Mouse (Mus musculus): Measurements from ENCODE around the gene Uprt.

Gene Uprt

DNA sequence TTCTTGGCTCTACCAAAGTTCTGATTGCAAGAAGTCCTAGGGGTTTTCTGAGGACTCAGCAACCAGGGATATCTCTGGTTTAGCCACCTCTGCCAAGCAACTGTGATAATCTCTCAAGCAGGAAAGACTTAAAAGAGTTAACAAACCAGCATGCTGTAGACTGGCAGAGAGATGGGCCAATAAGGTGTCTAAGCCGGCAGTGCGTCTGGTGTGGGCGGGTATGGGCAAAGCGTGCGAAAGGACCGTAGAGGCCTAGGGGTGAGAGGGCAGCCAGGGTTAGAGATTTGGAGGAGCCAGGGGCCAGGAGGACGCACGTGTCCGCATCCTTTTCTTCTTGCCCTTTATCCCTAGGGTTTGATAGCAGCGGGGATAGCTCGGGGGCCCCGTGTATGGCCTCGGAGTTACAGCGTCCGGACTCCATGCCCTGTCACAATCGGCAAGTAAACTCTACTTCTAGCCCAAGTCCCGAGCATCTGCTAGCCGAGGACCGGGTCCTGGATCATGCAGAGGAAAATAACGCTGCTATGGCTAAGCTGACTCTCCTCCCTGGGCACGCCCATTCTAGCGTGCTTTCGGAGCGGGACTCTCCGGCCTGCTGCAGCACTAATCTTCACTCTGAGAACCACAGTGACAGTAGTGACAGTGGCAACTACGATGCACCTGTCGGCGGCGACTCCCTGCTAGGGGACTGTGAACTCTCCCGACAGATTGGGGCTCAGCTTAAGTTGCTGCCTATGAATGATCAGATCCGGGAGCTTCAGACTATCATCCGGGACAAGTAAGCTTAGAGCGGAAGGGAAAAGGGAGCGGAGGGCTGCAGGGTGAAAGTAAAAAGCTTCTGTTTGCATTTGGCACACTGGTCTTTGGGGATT is at the start of gene Uprt:
Gene Uprt (plus strand): TSS at position 247 of the 872 bp plus-strand sequence.
- TF ChIP-seq NANOG (IDR thresholded peaks at IDR 0.05; ENCODE audit: borderline replicate concordance, low read length) (no peak), POU5F1 (IDR thresholded peaks at IDR 0.05; ENCODE audit: borderline replicate concordance, low read length) (no peak), CTCF (conservative IDR thresholded peaks at IDR 0.05; ENCODE audit: low read length) (no peak)
- no peaks in the 10 kb centered on the region for H3K36me3 ChIP-seq (ENCODE audit: insufficient read depth, low read length)
- no peaks in the 10 kb centered on the region for H3K9me3 ChIP-seq (ENCODE audit: low read length)
- H3K4me1 ChIP-seq (replicated peaks; ENCODE audit: low read depth, low read length) = peaks cover 4% of the 10 kb centered on the region
- peak within 1 kb of the TSS; percentile 79 for H3K4me3 ChIP-seq (replicated peaks; ENCODE audit: low read length)
- no peaks in the 10 kb centered on the region for H3K27me3 ChIP-seq (ENCODE audit: insufficient read depth, low read length)

DNA sequence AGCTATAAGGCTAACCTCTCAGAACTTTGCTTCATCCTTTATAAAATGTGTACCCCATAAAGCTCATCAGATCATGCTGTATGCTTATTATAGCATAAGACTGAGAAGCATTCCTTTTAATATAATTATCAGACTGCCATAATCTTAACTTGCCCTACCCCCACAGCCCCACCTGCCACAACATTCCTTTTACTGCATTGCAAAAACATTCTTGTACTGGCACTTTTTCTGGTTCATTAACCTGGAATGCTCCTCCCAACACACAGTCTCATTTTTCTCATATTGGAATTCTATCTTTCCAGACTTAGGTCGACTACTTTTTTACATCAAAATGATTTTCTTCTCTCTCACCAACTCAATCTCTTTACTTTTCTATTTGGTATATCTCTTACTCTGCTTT is 49.2 kb upstream of the Uprt start:
- Histone ChIP-seq H3K27me3 (ENCODE audit: insufficient read depth, low read length) (no peaks in the 10 kb centered on the region), H3K36me3 (ENCODE audit: insufficient read depth, low read length) (no peaks in the 10 kb centered on the region), H3K9me3 (ENCODE audit: low read length) (no peaks in the 10 kb centered on the region), H3K4me1 (replicated peaks; ENCODE audit: low read depth, low read length) (no peaks in the 10 kb centered on the region), H3K4me3 (replicated peaks; ENCODE audit: low read length) (no peak overlapping the region)
- TF ChIP-seq CTCF (conservative IDR thresholded peaks at IDR 0.05; ENCODE audit: low read length) = no peak
- TF ChIP-seq POU5F1 (IDR thresholded peaks at IDR 0.05; ENCODE audit: borderline replicate concordance, low read length) = no peak
- TF ChIP-seq NANOG (IDR thresholded peaks at IDR 0.05; ENCODE audit: borderline replicate concordance, low read length) = no peak

DNA sequence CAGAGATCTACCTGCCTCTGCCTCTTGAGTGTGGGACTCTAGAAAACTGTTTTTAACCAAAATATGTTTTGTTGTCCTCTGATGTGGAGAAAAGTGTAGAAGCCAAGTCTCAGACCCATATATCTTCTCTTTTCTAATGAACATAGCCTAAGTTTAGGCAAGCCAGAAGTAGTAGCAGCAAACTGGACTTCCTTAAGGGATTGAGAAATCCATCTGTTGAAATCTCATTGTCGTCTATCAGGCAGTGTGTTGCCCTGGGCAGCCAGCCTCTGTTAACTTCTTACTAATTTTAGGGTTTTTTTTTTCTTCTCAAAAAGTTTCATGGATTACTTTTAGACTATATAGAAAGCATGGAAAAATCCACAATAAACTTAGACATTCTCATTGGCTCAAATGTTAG is 30.2 kb upstream of the Uprt start:
- no peaks in the 10 kb centered on the region for H3K36me3 ChIP-seq (ENCODE audit: insufficient read depth, low read length)
- H3K27me3 ChIP-seq (ENCODE audit: insufficient read depth, low read length) = no peaks in the 10 kb centered on the region
- TF ChIP-seq NANOG (IDR thresholded peaks at IDR 0.05; ENCODE audit: borderline replicate concordance, low read length) (no peak), CTCF (conservative IDR thresholded peaks at IDR 0.05; ENCODE audit: low read length) (no peak), POU5F1 (IDR thresholded peaks at IDR 0.05; ENCODE audit: borderline replicate concordance, low read length) (no peak)
- no peak overlapping the region for H3K4me3 ChIP-seq (replicated peaks; ENCODE audit: low read length)
- H3K4me1 ChIP-seq (replicated peaks; ENCODE audit: low read depth, low read length) = no peaks in the 10 kb centered on the region
- peaks cover 16% of the 10 kb centered on the region; the same call in 1 of the 2 replicates for H3K9me3 ChIP-seq (ENCODE audit: low read length)

DNA sequence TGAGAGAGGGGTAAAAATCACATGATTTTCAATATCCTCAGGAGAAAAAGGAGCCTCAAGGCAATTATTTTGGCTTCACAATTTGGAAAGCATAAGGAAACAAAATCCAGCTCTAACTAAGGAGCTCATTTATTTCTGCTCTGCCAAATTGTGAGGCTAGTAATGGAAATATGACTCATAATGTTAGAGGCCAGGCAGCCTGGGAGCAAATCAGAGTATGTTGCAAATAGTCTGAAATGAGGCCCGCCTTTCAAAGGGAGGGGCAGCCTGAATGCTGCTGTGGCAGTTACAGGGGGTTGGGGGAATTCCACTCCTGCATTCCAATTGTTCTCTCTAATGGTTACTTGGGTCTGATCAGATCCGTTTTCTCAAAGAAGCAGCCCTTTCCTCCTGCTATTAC is 20.9 kb upstream of the Uprt start:
- H3K27me3 ChIP-seq (ENCODE audit: insufficient read depth, low read length) = no peaks in the 10 kb centered on the region
- no peak overlapping the region for H3K4me3 ChIP-seq (replicated peaks; ENCODE audit: low read length)
- H3K9me3 ChIP-seq (ENCODE audit: low read length) = peaks cover 6% of the 10 kb centered on the region; the same call in 1 of the 2 replicates
- H3K36me3 ChIP-seq (ENCODE audit: insufficient read depth, low read length) = no peaks in the 10 kb centered on the region
- no peaks in the 10 kb centered on the region; the same call in 1 of the 2 replicates for H3K4me1 ChIP-seq (replicated peaks; ENCODE audit: low read depth, low read length)
- TF ChIP-seq POU5F1 (IDR thresholded peaks at IDR 0.05; ENCODE audit: borderline replicate concordance, low read length) (no peak), NANOG (IDR thresholded peaks at IDR 0.05; ENCODE audit: borderline replicate concordance, low read length) (no peak), CTCF (conservative IDR thresholded peaks at IDR 0.05; ENCODE audit: low read length) (no peak)

DNA sequence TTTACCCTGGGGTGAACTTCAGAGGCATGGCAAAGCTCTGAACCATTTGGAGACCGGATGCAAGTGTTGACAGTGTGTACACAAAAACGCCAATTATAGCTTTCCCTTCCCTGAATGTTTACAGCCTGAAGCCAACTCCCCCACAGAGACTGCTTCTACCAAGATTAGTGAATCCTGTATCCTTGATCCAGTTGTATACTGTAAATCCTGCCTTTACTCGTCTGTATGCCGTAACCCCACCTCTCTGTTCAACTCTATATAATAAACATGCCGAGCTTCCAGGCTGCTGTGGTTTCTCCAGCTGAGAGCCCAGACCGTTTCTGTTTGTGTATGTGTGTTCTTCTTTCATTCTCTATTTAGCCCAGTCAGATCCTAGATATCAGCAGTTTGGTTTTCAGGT is 18.2 kb upstream of the Uprt start:
- no peak for TF ChIP-seq CTCF (conservative IDR thresholded peaks at IDR 0.05; ENCODE audit: low read length)
- no peak for TF ChIP-seq NANOG (IDR thresholded peaks at IDR 0.05; ENCODE audit: borderline replicate concordance, low read length)
- no peak for TF ChIP-seq POU5F1 (IDR thresholded peaks at IDR 0.05; ENCODE audit: borderline replicate concordance, low read length)
- Histone ChIP-seq H3K4me1 (replicated peaks; ENCODE audit: low read depth, low read length) (no peaks in the 10 kb centered on the region; the same call in 1 of the 2 replicates), H3K36me3 (ENCODE audit: insufficient read depth, low read length) (no peaks in the 10 kb centered on the region), H3K4me3 (replicated peaks; ENCODE audit: low read length) (no peak overlapping the region), H3K27me3 (ENCODE audit: insufficient read depth, low read length) (no peaks in the 10 kb centered on the region), H3K9me3 (ENCODE audit: low read length) (no peaks in the 10 kb centered on the region)

DNA sequence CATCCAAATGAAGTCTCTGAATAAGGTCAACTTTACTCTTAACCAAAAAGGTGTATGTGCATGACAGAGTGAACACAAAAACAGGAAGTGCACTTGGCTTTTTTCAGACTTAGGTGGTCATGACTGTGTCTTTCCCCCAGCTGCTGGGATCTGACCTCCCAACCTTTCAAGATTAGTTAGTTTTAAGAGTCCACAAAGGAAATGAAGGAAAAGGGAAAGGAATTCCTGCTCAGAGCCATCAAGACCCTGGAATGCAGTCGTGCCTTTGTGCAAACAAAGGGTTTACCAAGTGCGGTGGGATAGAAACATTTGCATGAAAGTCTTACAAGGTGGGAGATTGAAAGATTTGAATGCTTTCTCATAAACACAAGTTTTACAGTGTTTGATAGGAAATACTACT is 4.6 kb upstream of the Uprt start:
- Histone ChIP-seq H3K36me3 (ENCODE audit: insufficient read depth, low read length) (no peaks in the 10 kb centered on the region), H3K27me3 (ENCODE audit: insufficient read depth, low read length) (no peaks in the 10 kb centered on the region), H3K4me1 (replicated peaks; ENCODE audit: low read depth, low read length) (peaks cover 20% of the 10 kb centered on the region), H3K4me3 (replicated peaks; ENCODE audit: low read length) (no peak overlapping the region), H3K9me3 (ENCODE audit: low read length) (no peaks in the 10 kb centered on the region)
- TF ChIP-seq POU5F1 (IDR thresholded peaks at IDR 0.05; ENCODE audit: borderline replicate concordance, low read length) (no peak), NANOG (IDR thresholded peaks at IDR 0.05; ENCODE audit: borderline replicate concordance, low read length) (no peak; the same call in 1 of the 2 replicates), CTCF (conservative IDR thresholded peaks at IDR 0.05; ENCODE audit: low read length) (no peak)

DNA sequence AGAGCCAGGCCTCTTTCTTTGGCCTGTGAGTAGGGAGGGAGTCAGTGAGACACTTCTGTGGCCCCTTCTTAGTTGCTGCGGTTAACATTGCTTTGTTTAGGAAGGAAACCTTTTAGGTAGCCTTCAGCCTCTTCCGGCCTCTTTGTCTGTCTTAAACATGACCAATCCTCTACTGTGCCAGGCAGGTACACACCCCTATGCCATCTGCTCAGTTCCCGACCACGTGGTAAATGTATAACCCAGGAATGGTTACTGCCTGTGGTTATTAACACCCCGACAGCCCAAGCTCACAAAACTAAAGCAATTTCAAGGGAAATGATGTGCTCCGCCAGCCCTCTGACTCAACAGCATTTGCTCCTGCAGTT is 808 bp downstream of the Uprt start:
- H3K4me3 ChIP-seq (replicated peaks; ENCODE audit: low read length) = peak overlapping the region; percentile 79
- no peaks in the 10 kb centered on the region for H3K27me3 ChIP-seq (ENCODE audit: insufficient read depth, low read length)
- no peak for TF ChIP-seq POU5F1 (IDR thresholded peaks at IDR 0.05; ENCODE audit: borderline replicate concordance, low read length)
- TF ChIP-seq CTCF (conservative IDR thresholded peaks at IDR 0.05; ENCODE audit: low read length) = no peak
- TF ChIP-seq NANOG (IDR thresholded peaks at IDR 0.05; ENCODE audit: borderline replicate concordance, low read length) = no peak
- no peaks in the 10 kb centered on the region for H3K9me3 ChIP-seq (ENCODE audit: low read length)
- no peaks in the 10 kb centered on the region for H3K36me3 ChIP-seq (ENCODE audit: insufficient read depth, low read length)
- H3K4me1 ChIP-seq (replicated peaks; ENCODE audit: low read depth, low read length) = peaks cover 2% of the 10 kb centered on the region

DNA sequence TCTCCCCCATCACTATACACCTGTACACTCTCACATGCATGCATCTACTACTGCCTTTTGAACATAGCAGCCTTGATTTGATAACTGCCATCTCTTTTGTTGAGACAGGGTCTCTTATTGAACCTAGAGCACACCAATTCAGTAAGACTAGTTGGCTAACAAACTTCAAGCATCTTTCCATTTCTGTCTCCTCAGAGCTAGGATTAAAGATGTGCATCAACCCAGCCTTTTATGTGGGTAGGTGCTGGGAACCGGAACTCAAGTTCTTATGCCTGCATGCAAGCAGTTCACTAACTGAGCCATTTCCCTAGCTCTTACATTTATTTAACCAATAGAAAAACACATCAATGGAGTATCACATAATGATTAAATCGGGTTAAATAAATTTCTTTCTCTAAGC is 3.0 kb downstream of the Uprt start:
- Histone ChIP-seq H3K4me3 (replicated peaks; ENCODE audit: low read length) (no peak overlapping the region), H3K36me3 (ENCODE audit: insufficient read depth, low read length) (no peaks in the 10 kb centered on the region), H3K9me3 (ENCODE audit: low read length) (no peaks in the 10 kb centered on the region), H3K4me1 (replicated peaks; ENCODE audit: low read depth, low read length) (no peaks in the 10 kb centered on the region), H3K27me3 (ENCODE audit: insufficient read depth, low read length) (no peaks in the 10 kb centered on the region)
- TF ChIP-seq POU5F1 (IDR thresholded peaks at IDR 0.05; ENCODE audit: borderline replicate concordance, low read length) = no peak
- TF ChIP-seq NANOG (IDR thresholded peaks at IDR 0.05; ENCODE audit: borderline replicate concordance, low read length) = no peak
- no peak for TF ChIP-seq CTCF (conservative IDR thresholded peaks at IDR 0.05; ENCODE audit: low read length)
